ENCODE assay signal across 21 mouse cellular contexts in genomic region chr9:20430004-20430403, GRCm38 (mm10). TPM values are rescaled to one million over a fixed set of nuclear protein-coding genes. Genes with fewer than 3 reads are reported as not detected.
A peak's percentile ranks its signal among the peaks of the same experiment; 100 is the strongest.
DNase-seq lines count a peak whose midpoint lies in the region; ATAC-seq and TF ChIP-seq lines count a peak whose summit lies in the region.
"Had no signal": no experiment of that assay in that cellular context is flagged by ENCODE, and none has a peak within 500 bp of the region (broad histone marks: within the 10 kb centered on the region; RNA-seq: fewer than 3 reads in every experiment).

No protein-coding gene starts in this region.

- H3K4me3 ChIP-seq in kidney, embryonic 14.5 days (ENCODE audit: low read length), result no peak overlapping the region
- H3K4me3 ChIP-seq in midbrain, embryonic 11.5 days (ENCODE audit: low read depth, low read length), result no peak overlapping the region
- no peak overlapping the region for H3K4me3 ChIP-seq in midbrain, embryonic 10.5 days
- H3K4me3 ChIP-seq in myocyte, result no peak overlapping the region
- H3K4me3 ChIP-seq in intestine, postnatal 0 days (ENCODE audit: low read depth, low read length), result no peak overlapping the region

- H3ac ChIP-seq in myocyte (ENCODE audit: control insufficient read depth, insufficient read length), result no peak overlapping the region

- 84% methylated on average over 3 of the region's 3 CpGs for WGBS in kidney, embryonic 14.5 days
- 85% methylated on average over 3 of the region's 3 CpGs for WGBS in midbrain, embryonic 11.5 days
- WGBS in midbrain, embryonic 10.5 days, result 89% methylated on average over 3 of the region's 3 CpGs
- 84% methylated on average over 3 of the region's 3 CpGs for WGBS in intestine, postnatal 0 days

- H3K79me2 ChIP-seq in myocyte (ENCODE audit: control insufficient read depth, insufficient read depth), result no peaks in the 10 kb centered on the region

- H3K27me3 ChIP-seq in kidney, embryonic 14.5 days (ENCODE audit: control insufficient read depth, insufficient read depth, low read length), result no peaks in the 10 kb centered on the region
- H3K27me3 ChIP-seq in midbrain, embryonic 11.5 days (ENCODE audit: control insufficient read depth, insufficient read depth, low read length), result no peaks in the 10 kb centered on the region
- H3K27me3 ChIP-seq in midbrain, embryonic 10.5 days (ENCODE audit: low read depth, poor library complexity, severe bottlenecking), result no peaks in the 10 kb centered on the region
- no peaks in the 10 kb centered on the region for H3K27me3 ChIP-seq in myocyte (ENCODE audit: control insufficient read depth, insufficient read depth, insufficient read length)
- no peaks in the 10 kb centered on the region for H3K27me3 ChIP-seq in intestine, postnatal 0 days (replicated peaks; ENCODE audit: control insufficient read depth, insufficient read depth, low read length)
- H3K27me3 ChIP-seq: CH12.LX, Patski had no signal

- H3K27ac ChIP-seq in kidney, embryonic 14.5 days (ENCODE audit: low read depth, low read length), result no peak overlapping the region
- H3K27ac ChIP-seq in midbrain, embryonic 11.5 days (ENCODE audit: low read depth, low read length), result no peak overlapping the region
- H3K27ac ChIP-seq in midbrain, embryonic 10.5 days (replicated peaks), result no peak overlapping the region
- H3K27ac ChIP-seq in intestine, postnatal 0 days (ENCODE audit: low read depth, low read length), result no peak overlapping the region

- DNase-seq in kidney, postnatal 25 days, result no peak
- DNase-seq in midbrain, embryonic 11.5 days (ENCODE audit: low spot score, missing footprints), result peak; percentile 81
- DNase-seq in midbrain, embryonic 10.5 days (ENCODE audit: low spot score), result no peak
- DNase-seq: adrenal gland, adult 2 months; adrenal gland, adult 8-10 months; adrenal gland, postnatal 10 days; adrenal gland, postnatal 14 days; adrenal gland, postnatal 25 days; adrenal gland, postnatal 36 days; B cell, adult 2 months; cerebellum, adult 11 months; cerebellum, adult 11-12 months; cerebellum, adult 18-20 months had no signal

- no peak for TF ChIP-seq CTCF in intestine, postnatal 0 days (IDR thresholded peaks at IDR 0.05; ENCODE audit: low read depth)

- no peak overlapping the region for H3K4me2 ChIP-seq in kidney, embryonic 14.5 days (replicated peaks; ENCODE audit: low read depth, low read length)
- no peak overlapping the region for H3K4me2 ChIP-seq in midbrain, embryonic 11.5 days
- no peak overlapping the region for H3K4me2 ChIP-seq in myocyte (ENCODE audit: low read depth)
- no peak overlapping the region for H3K4me2 ChIP-seq in intestine, postnatal 0 days (replicated peaks; ENCODE audit: low read depth)

- TF ChIP-seq POLR2A in myocyte (IDR thresholded peaks at IDR 0.05; ENCODE audit: insufficient read length, low read depth), result no peak

- H3K9ac ChIP-seq in kidney, embryonic 14.5 days (ENCODE audit: low read depth, low read length), result no peak overlapping the region
- no peak overlapping the region for H3K9ac ChIP-seq in midbrain, embryonic 11.5 days (ENCODE audit: low read length)
- no peak overlapping the region for H3K9ac ChIP-seq in intestine, postnatal 0 days (ENCODE audit: low read depth, low read length)

- peak; percentile 64; the same call in 1 of the 2 replicates for ATAC-seq in kidney, embryonic 14.5 days (ENCODE audit: low FRiP score, low TSS enrichment)
- no peak for ATAC-seq in midbrain, embryonic 11.5 days (ENCODE audit: low FRiP score)
- ATAC-seq in intestine, postnatal 0 days, result no peak
- ATAC-seq: activated CD4-positive, CD25-positive, alpha-beta regulatory T cell, adult 4 months; CD4-positive, CD25-positive, alpha-beta regulatory T cell, adult 4 months; Patski had no signal

- no peaks in the 10 kb centered on the region; the same call in none of the 2 replicates for H3K36me3 ChIP-seq in kidney, embryonic 14.5 days (ENCODE audit: control insufficient read depth, insufficient read depth, low read length)
- no peaks in the 10 kb centered on the region for H3K36me3 ChIP-seq in midbrain, embryonic 11.5 days (ENCODE audit: control insufficient read depth, insufficient read depth, low read length)
- peaks cover 24% of the 10 kb centered on the region for H3K36me3 ChIP-seq in midbrain, embryonic 10.5 days
- peaks cover 6% of the 10 kb centered on the region for H3K36me3 ChIP-seq in myocyte (ENCODE audit: control insufficient read depth, insufficient read depth)
- no peaks in the 10 kb centered on the region for H3K36me3 ChIP-seq in intestine, postnatal 0 days (ENCODE audit: control insufficient read depth, insufficient read depth)
- H3K36me3 ChIP-seq: G1E had no signal

- H3K4me1 ChIP-seq in kidney, embryonic 14.5 days (ENCODE audit: control insufficient read depth, insufficient read depth, low read length), result no peaks in the 10 kb centered on the region
- no peaks in the 10 kb centered on the region for H3K4me1 ChIP-seq in midbrain, embryonic 11.5 days (ENCODE audit: control insufficient read depth, insufficient read depth, low read length)
- H3K4me1 ChIP-seq in midbrain, embryonic 10.5 days, result no peaks in the 10 kb centered on the region
- H3K4me1 ChIP-seq in intestine, postnatal 0 days (replicated peaks; ENCODE audit: control insufficient read depth, insufficient read depth, low read length), result no peaks in the 10 kb centered on the region

- H3K9me3 ChIP-seq in kidney, embryonic 14.5 days (ENCODE audit: control insufficient read depth, low read length), result no peaks in the 10 kb centered on the region; the same call in 1 of the 2 replicates
- H3K9me3 ChIP-seq in midbrain, embryonic 11.5 days (ENCODE audit: control insufficient read depth, low read length), result no peaks in the 10 kb centered on the region
- peaks cover 2% of the 10 kb centered on the region; the same call in 1 of the 2 replicates for H3K9me3 ChIP-seq in midbrain, embryonic 10.5 days (replicated peaks)
- H3K9me3 ChIP-seq in intestine, postnatal 0 days (ENCODE audit: control insufficient read depth), result no peaks in the 10 kb centered on the region
- H3K9me3 ChIP-seq: G1E had no signal

TF ChIP-seq in myocyte, 11 proteins besides CTCF, POLR2A, EP300 and RAD21:
- TF ChIP-seq REST (IDR thresholded peaks at IDR 0.05; ENCODE audit: insufficient read depth, insufficient read length) (no peak), POLR2AphosphoS2 (IDR thresholded peaks at IDR 0.05; ENCODE audit: insufficient read length, low read depth) (peak; percentile 4)

RNA-seq across cellular contexts. Expression of gene Zfp26, which starts 30.0 kb away (rescaled TPM):
- 15.7 and 36.5 TPM in 2 replicates for polyA plus RNA-seq in kidney, embryonic 14.5 days (2014; fragmentation: Nextera tagmentation; extraction: Ambion mirVana)
- 30.9 and 34.9 TPM in 2 replicates for polyA plus RNA-seq in midbrain, embryonic 11.5 days (2014; fragmentation: Nextera tagmentation; extraction: Ambion mirVana)
- 20.5 and 23.3 TPM in 2 replicates for polyA plus RNA-seq in midbrain, embryonic 10.5 days (2016; fragmentation: Nextera tagmentation; extraction: Ambion mirVana)
- polyA plus RNA-seq in myocyte (2012; fragmentation: generic; extraction: Trizol), result 2.0 TPM
- 5.3 and 5.6 TPM in 2 replicates for polyA plus RNA-seq in intestine, postnatal 0 days (2015; fragmentation: Nextera tagmentation; extraction: Ambion mirVana)

RNA-seq across cellular contexts. Expression of gene Zfp560, which starts 45.0 kb away (rescaled TPM):
- polyA plus RNA-seq in kidney, embryonic 14.5 days (2014; fragmentation: Nextera tagmentation; extraction: Ambion mirVana), result 38.2 and 43.5 TPM in 2 replicates
- polyA plus RNA-seq in midbrain, embryonic 11.5 days (2014; fragmentation: Nextera tagmentation; extraction: Ambion mirVana), result 35.6 and 38.2 TPM in 2 replicates
- polyA plus RNA-seq in midbrain, embryonic 10.5 days (2016; fragmentation: Nextera tagmentation; extraction: Ambion mirVana), result 29.1 and 32.1 TPM in 2 replicates
- polyA plus RNA-seq in myocyte (2012; fragmentation: generic; extraction: Trizol), result 18.4 TPM
- 30.2 and 31.3 TPM in 2 replicates for polyA plus RNA-seq in intestine, postnatal 0 days (2015; fragmentation: Nextera tagmentation; extraction: Ambion mirVana)
